Mouse (Mus musculus) erythroblast, embryonic 14.5 days (primary cell): ENCODE results near the gene Arsg. TPM values are rescaled to one million over a fixed set of nuclear protein-coding genes. Genes with fewer than 3 reads are reported as not detected.
A peak's percentile ranks its signal among the peaks of the same experiment; 100 is the strongest.

Experiments used
- H3K27me3 ChIP-seq: 2 replicates; pipeline ENCODE4 v1.6.1; 2012; ENCODE audit warnings: inconsistent platforms; ENCODE audit not compliant: control insufficient read depth
- H3K36me3 ChIP-seq: 2 replicates; pipeline ENCODE4 v1.6.1; 2012; ENCODE audit warnings: mild to moderate bottlenecking, inconsistent platforms; ENCODE audit not compliant: control insufficient read depth
- H3K4me1 ChIP-seq: 2 replicates; pipeline ENCODE4 v1.6.1; 2012; ENCODE audit warnings: inconsistent platforms; ENCODE audit not compliant: control insufficient read depth
- H3K4me3 ChIP-seq: replicated peaks from 2 replicates; pipeline ENCODE3; 2012; ENCODE audit warnings: moderate library complexity, mild to moderate bottlenecking, inconsistent platforms
- H3K9me3 ChIP-seq: 2 replicates; pipeline ENCODE4 v1.6.1; 2012; ENCODE audit warnings: low read length, inconsistent platforms, mixed read lengths; ENCODE audit not compliant: control insufficient read depth
- GATA1 ChIP-seq: IDR thresholded peaks from 2 replicates; pipeline ENCODE4 v1.6.1; 2012; ENCODE audit warnings: low read length, inconsistent platforms, mixed read lengths
- TAL1 ChIP-seq: IDR thresholded peaks from 3 replicates; pipeline ENCODE4 v1.6.1; 2012; ENCODE audit warnings: low read length, inconsistent platforms, mixed read lengths
- polyA plus RNA-seq: library from polyadenylated mRNA; stranded (reverse); fragments of >175 nt; gene quantifications from 2 replicates; pipeline ENCODE4 v1.2.3, GENCODE M21; 2012

Arsg gene
- polyA plus RNA-seq, 1 experiment, result 0.09 TPM

- TF ChIP-seq GATA1, result no peak
- TF ChIP-seq TAL1, result no peak
- Histone ChIP-seq H3K4me3 (no peak overlapping the region), H3K4me1 (peaks cover 95% of the 10 kb centered on the region), H3K9me3 (peaks cover 8% of the 10 kb centered on the region), H3K36me3 (peaks cover 23% of the 10 kb centered on the region), H3K27me3 (no peaks in the 10 kb centered on the region)
Observed at GRCm38 (mm10) chr11:109546305-109547001, 73.3 kb downstream of the Arsg start.

- Histone ChIP-seq H3K27me3 (no peaks in the 10 kb centered on the region), H3K9me3 (peaks cover 8% of the 10 kb centered on the region), H3K4me1 (peaks cover 95% of the 10 kb centered on the region), H3K4me3 (no peak overlapping the region), H3K36me3 (peaks cover 33% of the 10 kb centered on the region)
- TF ChIP-seq GATA1 (no peak), TAL1 (no peak)
Observed at GRCm38 (mm10) chr11:109547652-109548051, 74.5 kb downstream of the Arsg start.

GRCm38 (mm10) chr11:109549599-109550290 lies 76.6 kb downstream of the Arsg start:
- no peaks in the 10 kb centered on the region for H3K27me3 ChIP-seq
- H3K9me3 ChIP-seq, result peaks cover 8% of the 10 kb centered on the region
- peak; percentile 60; the same call in 2 of the 3 replicates for TF ChIP-seq TAL1
- peak; percentile 82 for TF ChIP-seq GATA1
- H3K36me3 ChIP-seq, result peaks cover 36% of the 10 kb centered on the region
- peaks cover 99% of the 10 kb centered on the region for H3K4me1 ChIP-seq
- H3K4me3 ChIP-seq, result peak overlapping the region; percentile 51

GRCm38 (mm10) chr11:109553921-109554320 lies 80.7 kb downstream of the Arsg start:
- H3K4me1 ChIP-seq, result peaks cover 98% of the 10 kb centered on the region
- no peaks in the 10 kb centered on the region for H3K27me3 ChIP-seq
- TF ChIP-seq TAL1 (no peak), GATA1 (no peak)
- H3K36me3 ChIP-seq, result peaks cover 44% of the 10 kb centered on the region
- no peak overlapping the region for H3K4me3 ChIP-seq
- H3K9me3 ChIP-seq, result peaks cover 6% of the 10 kb centered on the region

GRCm38 (mm10) chr11:109554443-109554842 lies 81.3 kb downstream of the Arsg start:
- no peak overlapping the region for H3K4me3 ChIP-seq
- H3K4me1 ChIP-seq, result peaks cover 98% of the 10 kb centered on the region
- no peak for TF ChIP-seq GATA1
- no peak for TF ChIP-seq TAL1
- no peaks in the 10 kb centered on the region for H3K27me3 ChIP-seq
- H3K9me3 ChIP-seq, result peaks cover 2% of the 10 kb centered on the region; the same call in 1 of the 2 replicates
- H3K36me3 ChIP-seq, result peaks cover 44% of the 10 kb centered on the region

- Histone ChIP-seq H3K4me3 (no peak overlapping the region), H3K9me3 (peaks cover 2% of the 10 kb centered on the region; the same call in 1 of the 2 replicates), H3K27me3 (no peaks in the 10 kb centered on the region), H3K4me1 (peaks cover 98% of the 10 kb centered on the region), H3K36me3 (peaks cover 47% of the 10 kb centered on the region)
- no peak for TF ChIP-seq TAL1
- TF ChIP-seq GATA1, result no peak
Observed at GRCm38 (mm10) chr11:109556130-109556529, 83.0 kb downstream of the Arsg start.

GRCm38 (mm10) chr11:109557419-109557818 lies 84.2 kb downstream of the Arsg start:
- Histone ChIP-seq H3K4me3 (peak overlapping the region; percentile 25), H3K27me3 (no peaks in the 10 kb centered on the region), H3K4me1 (peaks cover 95% of the 10 kb centered on the region), H3K9me3 (peaks cover 2% of the 10 kb centered on the region; the same call in 1 of the 2 replicates), H3K36me3 (peaks cover 37% of the 10 kb centered on the region)
- TF ChIP-seq GATA1 (peak; percentile 83), TAL1 (peak; percentile 79)

GRCm38 (mm10) chr11:109559241-109559640 lies 86.1 kb downstream of the Arsg start:
- peaks cover 2% of the 10 kb centered on the region; the same call in 1 of the 2 replicates for H3K9me3 ChIP-seq
- H3K4me3 ChIP-seq, result no peak overlapping the region
- H3K4me1 ChIP-seq, result peaks cover 85% of the 10 kb centered on the region
- peaks cover 39% of the 10 kb centered on the region for H3K36me3 ChIP-seq
- no peak for TF ChIP-seq TAL1
- TF ChIP-seq GATA1, result no peak
- H3K27me3 ChIP-seq, result no peaks in the 10 kb centered on the region

- Histone ChIP-seq H3K9me3 (peaks cover 2% of the 10 kb centered on the region; the same call in 1 of the 2 replicates), H3K4me1 (peaks cover 78% of the 10 kb centered on the region), H3K36me3 (peaks cover 39% of the 10 kb centered on the region), H3K27me3 (no peaks in the 10 kb centered on the region), H3K4me3 (no peak overlapping the region)
- TF ChIP-seq TAL1 (no peak), GATA1 (no peak)
Observed at GRCm38 (mm10) chr11:109560793-109561257, 87.7 kb downstream of the Arsg start.
